Mouse (Mus musculus): ENCODE results near the gene Slc6a1. TPM values are rescaled to one million over a fixed set of nuclear protein-coding genes. Genes with fewer than 3 reads are reported as not detected.

Gene Slc6a1
- polyA plus RNA-seq, 1 experiment from 2014 or later, result 0.84 TPM

- no peak for ATAC-seq (ENCODE audit: insufficient number of reproducible peaks, insufficient read depth, low FRiP score, low read depth)
- Histone ChIP-seq H3K9ac (ENCODE audit: low read length) (no peak overlapping the region), H3K27me3 (ENCODE audit: control insufficient read depth, insufficient read depth, low read length) (peaks cover 18% of the 10 kb centered on the region), H3K36me3 (ENCODE audit: control insufficient read depth, insufficient read depth, low read length) (no peaks in the 10 kb centered on the region), H3K4me3 (ENCODE audit: control insufficient read depth in 1 of 2, insufficient read depth in 1 of 2, low read depth in 1 of 2, low read length in 2 of 2) (no peak overlapping the region), H3K4me2 (ENCODE audit: low read length) (no peak overlapping the region), H3K27ac (replicated peaks in 1 of 2; ENCODE audit: control insufficient read depth in 1 of 2, insufficient read depth in 1 of 2, low read depth in 2 of 2, low read length in 2 of 2) (no peak overlapping the region), H3K9me3 (ENCODE audit: control insufficient read depth, low read length) (no peaks in the 10 kb centered on the region), H3K4me1 (ENCODE audit: control insufficient read depth in 2 of 2, insufficient read depth in 2 of 2, low read length in 2 of 2) (no peaks in the 10 kb centered on the region)
- 79% methylated on average over 6 of the region's 6 CpGs for WGBS
Measured at GRCm38 (mm10) chr6:114304668-114305067, 22.2 kb downstream of the Slc6a1 start.

DNA sequence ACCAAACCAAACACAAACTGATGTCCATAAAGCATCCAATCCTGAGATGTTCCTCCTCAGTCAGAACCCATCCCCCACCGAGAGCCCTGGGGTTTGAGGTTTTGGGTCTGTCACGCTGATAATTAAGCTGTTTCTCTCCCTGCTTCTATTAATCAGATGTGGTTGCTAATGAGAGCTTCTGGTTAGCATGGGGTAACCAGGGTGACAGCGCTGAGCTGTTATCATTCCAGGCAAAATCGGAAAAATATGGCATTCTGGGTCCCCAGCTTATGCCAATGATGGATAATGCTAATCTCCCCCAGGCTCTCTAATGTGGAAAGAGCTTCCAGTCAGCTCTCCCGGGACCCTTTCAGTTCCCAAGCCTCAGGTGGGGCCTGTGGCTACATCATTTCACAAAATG, 38.1 kb downstream of the Slc6a1 start:
- 67% methylated on average over 5 of the region's 5 CpGs for WGBS
- no peaks in the 10 kb centered on the region for H3K27me3 ChIP-seq (ENCODE audit: control insufficient read depth, insufficient read depth, low read length)
- ATAC-seq (ENCODE audit: insufficient number of reproducible peaks, insufficient read depth, low FRiP score, low read depth), result no peak

GRCm38 (mm10) chr6:114321146-114321545, 38.7 kb downstream of the Slc6a1 start:
- Histone ChIP-seq H3K9me3 (ENCODE audit: control insufficient read depth, low read length) (peaks cover 4% of the 10 kb centered on the region; the same call in 1 of the 2 replicates), H3K4me2 (ENCODE audit: low read length) (no peak overlapping the region), H3K4me1 (ENCODE audit: control insufficient read depth in 2 of 2, insufficient read depth in 2 of 2, low read length in 2 of 2) (no peaks in the 10 kb centered on the region), H3K4me3 (ENCODE audit: control insufficient read depth in 1 of 2, insufficient read depth in 1 of 2, low read depth in 1 of 2, low read length in 2 of 2) (no peak overlapping the region), H3K9ac (ENCODE audit: low read length) (no peak overlapping the region), H3K27me3 (ENCODE audit: control insufficient read depth, insufficient read depth, low read length) (no peaks in the 10 kb centered on the region), H3K36me3 (ENCODE audit: control insufficient read depth, insufficient read depth, low read length) (no peaks in the 10 kb centered on the region), H3K27ac (replicated peaks in 1 of 2; ENCODE audit: control insufficient read depth in 1 of 2, insufficient read depth in 1 of 2, low read depth in 2 of 2, low read length in 2 of 2) (no peak overlapping the region)
- ATAC-seq (ENCODE audit: insufficient number of reproducible peaks, insufficient read depth, low FRiP score, low read depth), result no peak
- WGBS, result 87% methylated on average over 3 of the region's 3 CpGs

More for the DNA sequence above, 38.1 kb downstream of the Slc6a1 start:
- no peak overlapping the region for H3K4me3 ChIP-seq (ENCODE audit: control insufficient read depth in 1 of 2, insufficient read depth in 1 of 2, low read depth in 1 of 2, low read length in 2 of 2)
- peaks cover 4% of the 10 kb centered on the region; the same call in 1 of the 2 replicates for H3K9me3 ChIP-seq (ENCODE audit: control insufficient read depth, low read length)
- H3K27ac ChIP-seq (replicated peaks in 1 of 2; ENCODE audit: control insufficient read depth in 1 of 2, insufficient read depth in 1 of 2, low read depth in 2 of 2, low read length in 2 of 2), result no peak overlapping the region
- no peaks in the 10 kb centered on the region for H3K36me3 ChIP-seq (ENCODE audit: control insufficient read depth, insufficient read depth, low read length)
- H3K4me1 ChIP-seq (ENCODE audit: control insufficient read depth in 2 of 2, insufficient read depth in 2 of 2, low read length in 2 of 2), result no peaks in the 10 kb centered on the region
- no peak overlapping the region for H3K4me2 ChIP-seq (ENCODE audit: low read length)
- no peak overlapping the region for H3K9ac ChIP-seq (ENCODE audit: low read length)

DNA sequence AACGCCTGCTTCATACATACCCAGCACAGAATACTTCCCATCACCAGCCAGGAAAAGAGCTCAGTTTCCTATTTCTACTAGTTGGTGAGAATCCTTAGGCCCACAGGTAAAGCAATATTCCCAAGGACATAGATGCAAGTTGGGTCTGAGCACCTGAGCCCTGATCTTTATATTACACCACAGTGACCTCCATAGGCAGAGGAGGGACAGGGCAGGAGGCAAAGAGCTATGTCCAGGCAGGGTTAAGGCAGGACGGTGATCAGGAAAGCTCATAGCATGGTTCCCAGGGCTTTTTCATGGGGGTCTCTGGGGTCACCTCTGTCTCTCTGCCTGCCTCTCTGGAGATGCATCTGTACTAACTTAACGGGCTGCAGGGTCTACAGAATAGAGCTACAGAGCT, 40.5 kb downstream of the Slc6a1 start:
- no peak overlapping the region for H3K9ac ChIP-seq (ENCODE audit: low read length)
- ATAC-seq (ENCODE audit: insufficient number of reproducible peaks, insufficient read depth, low FRiP score, low read depth), result no peak
- no peaks in the 10 kb centered on the region for H3K27me3 ChIP-seq (ENCODE audit: control insufficient read depth, insufficient read depth, low read length)
- no peak overlapping the region for H3K4me2 ChIP-seq (ENCODE audit: low read length)
- peaks cover 4% of the 10 kb centered on the region; the same call in 1 of the 2 replicates for H3K9me3 ChIP-seq (ENCODE audit: control insufficient read depth, low read length)
- no peaks in the 10 kb centered on the region for H3K36me3 ChIP-seq (ENCODE audit: control insufficient read depth, insufficient read depth, low read length)
- no peaks in the 10 kb centered on the region for H3K4me1 ChIP-seq (ENCODE audit: control insufficient read depth in 2 of 2, insufficient read depth in 2 of 2, low read length in 2 of 2)
- H3K27ac ChIP-seq (replicated peaks in 1 of 2; ENCODE audit: control insufficient read depth in 1 of 2, insufficient read depth in 1 of 2, low read depth in 2 of 2, low read length in 2 of 2), result no peak overlapping the region
- 76% methylated on average over 3 of the region's 3 CpGs for WGBS
- H3K4me3 ChIP-seq (ENCODE audit: control insufficient read depth in 1 of 2, insufficient read depth in 1 of 2, low read depth in 1 of 2, low read length in 2 of 2), result no peak overlapping the region

DNA sequence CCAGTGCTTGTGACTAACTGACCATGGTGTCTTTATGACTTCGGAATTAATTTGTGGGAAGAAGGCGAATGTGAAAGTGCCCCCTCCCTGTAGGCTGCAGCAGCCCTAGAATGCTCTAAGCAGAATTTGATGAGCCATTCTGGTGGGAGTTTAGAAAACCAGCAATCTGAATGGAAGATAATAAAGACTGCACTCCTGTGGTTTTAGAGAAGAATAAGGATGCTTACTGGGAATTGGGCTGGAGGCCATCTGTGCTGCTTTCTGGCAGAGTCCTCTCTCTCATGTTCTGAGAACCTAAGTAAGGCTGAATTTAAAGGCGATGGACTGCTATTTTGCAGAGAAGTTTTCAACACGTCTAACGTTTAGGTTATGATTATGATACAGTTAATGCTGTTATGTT, 42.4 kb downstream of the Slc6a1 start:
- 88% methylated on average over 5 of the region's 5 CpGs for WGBS

GRCm38 (mm10) chr6:114329597-114330470, 47.4 kb downstream of the Slc6a1 start:
- no peak overlapping the region for H3K4me3 ChIP-seq (ENCODE audit: control insufficient read depth in 1 of 2, insufficient read depth in 1 of 2, low read depth in 1 of 2, low read length in 2 of 2)
- no peak for ATAC-seq (ENCODE audit: insufficient number of reproducible peaks, insufficient read depth, low FRiP score, low read depth)
- H3K9me3 ChIP-seq (ENCODE audit: control insufficient read depth, low read length), result no peaks in the 10 kb centered on the region

More for the DNA sequence above, 42.4 kb downstream of the Slc6a1 start:
- no peak overlapping the region for H3K27ac ChIP-seq (replicated peaks in 1 of 2; ENCODE audit: control insufficient read depth in 1 of 2, insufficient read depth in 1 of 2, low read depth in 2 of 2, low read length in 2 of 2)
- no peak for ATAC-seq (ENCODE audit: insufficient number of reproducible peaks, insufficient read depth, low FRiP score, low read depth)
- no peak overlapping the region for H3K4me3 ChIP-seq (ENCODE audit: control insufficient read depth in 1 of 2, insufficient read depth in 1 of 2, low read depth in 1 of 2, low read length in 2 of 2)
- H3K27me3 ChIP-seq (ENCODE audit: control insufficient read depth, insufficient read depth, low read length), result no peaks in the 10 kb centered on the region
- H3K4me2 ChIP-seq (ENCODE audit: low read length), result no peak overlapping the region
- H3K36me3 ChIP-seq (ENCODE audit: control insufficient read depth, insufficient read depth, low read length), result no peaks in the 10 kb centered on the region
- peaks cover 4% of the 10 kb centered on the region; the same call in 1 of the 2 replicates for H3K9me3 ChIP-seq (ENCODE audit: control insufficient read depth, low read length)
- H3K4me1 ChIP-seq (ENCODE audit: control insufficient read depth in 2 of 2, insufficient read depth in 2 of 2, low read length in 2 of 2), result no peaks in the 10 kb centered on the region
- no peak overlapping the region for H3K9ac ChIP-seq (ENCODE audit: low read length)

GRCm38 (mm10) chr6:114331926-114332325, 49.5 kb downstream of the Slc6a1 start:
- H3K9ac ChIP-seq (ENCODE audit: low read length), result no peak overlapping the region
- 84% methylated on average over 7 of the region's 7 CpGs for WGBS
- no peaks in the 10 kb centered on the region for H3K9me3 ChIP-seq (ENCODE audit: control insufficient read depth, low read length)
- no peak overlapping the region for H3K4me3 ChIP-seq (ENCODE audit: control insufficient read depth in 1 of 2, insufficient read depth in 1 of 2, low read depth in 1 of 2, low read length in 2 of 2)
- peaks cover 5 to 8% of the 10 kb centered on the region in 2 experiments; a peak in 2 of 4 replicates for H3K4me1 ChIP-seq (ENCODE audit: control insufficient read depth in 2 of 2, insufficient read depth in 2 of 2, low read length in 2 of 2)
- H3K4me2 ChIP-seq (ENCODE audit: low read length), result no peak overlapping the region
- H3K36me3 ChIP-seq (ENCODE audit: control insufficient read depth, insufficient read depth, low read length), result no peaks in the 10 kb centered on the region
- no peak overlapping the region for H3K27ac ChIP-seq (replicated peaks in 1 of 2; ENCODE audit: control insufficient read depth in 1 of 2, insufficient read depth in 1 of 2, low read depth in 2 of 2, low read length in 2 of 2)
- ATAC-seq (ENCODE audit: insufficient number of reproducible peaks, insufficient read depth, low FRiP score, low read depth), result no peak
- no peaks in the 10 kb centered on the region for H3K27me3 ChIP-seq (ENCODE audit: control insufficient read depth, insufficient read depth, low read length)

More at GRCm38 (mm10) chr6:114329597-114330470, 47.4 kb downstream of the Slc6a1 start:
- Histone ChIP-seq H3K36me3 (ENCODE audit: control insufficient read depth, insufficient read depth, low read length) (no peaks in the 10 kb centered on the region), H3K4me1 (ENCODE audit: control insufficient read depth in 2 of 2, insufficient read depth in 2 of 2, low read length in 2 of 2) (peaks cover 5 to 8% of the 10 kb centered on the region in 2 experiments; a peak in 2 of 4 replicates), H3K27me3 (ENCODE audit: control insufficient read depth, insufficient read depth, low read length) (no peaks in the 10 kb centered on the region), H3K9ac (ENCODE audit: low read length) (no peak overlapping the region), H3K27ac (replicated peaks in 1 of 2; ENCODE audit: control insufficient read depth in 1 of 2, insufficient read depth in 1 of 2, low read depth in 2 of 2, low read length in 2 of 2) (no peak overlapping the region), H3K4me2 (ENCODE audit: low read length) (no peak overlapping the region)
- WGBS, result 34% methylated on average over 8 of the region's 8 CpGs

Data from heart, embryonic 14.5 days (tissue).